Mouse (Mus musculus) ES-E14 (cell line): ENCODE measurements around the gene 1700025G04Rik.

Experiments used
- HCFC1 ChIP-seq: IDR thresholded peaks from 2 replicates; pipeline ENCODE4 v1.6.1; 2012; ENCODE audit warnings: low read length, inconsistent platforms, borderline replicate concordance; ENCODE audit not compliant: insufficient read depth
- ZC3H11A ChIP-seq: IDR thresholded peaks from 2 replicates; pipeline ENCODE4 v1.6.1; 2012; ENCODE audit warnings: low read depth, mild to moderate bottlenecking, inconsistent platforms, low read length, borderline replicate concordance

DNA sequence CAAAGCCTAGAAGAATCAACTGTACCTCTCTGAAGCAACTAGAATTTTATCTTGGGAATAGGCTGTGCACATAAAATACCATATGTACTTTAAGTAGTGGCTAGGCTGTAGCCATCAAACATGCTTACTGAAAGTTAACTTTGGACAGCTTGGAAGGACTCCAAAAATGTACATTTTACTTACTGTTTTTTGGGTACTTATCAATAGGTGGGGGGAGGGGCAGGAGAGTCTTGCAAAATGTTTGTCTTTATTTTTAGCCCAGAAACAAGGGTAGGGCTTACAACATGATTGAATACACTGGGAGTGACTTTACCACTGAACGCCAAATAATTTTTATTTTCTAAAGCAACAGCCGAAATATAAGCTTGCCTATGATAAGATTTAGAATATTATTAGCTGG is 118.3 kb downstream of the 1700025G04Rik start:
- no peak for TF ChIP-seq HCFC1
- no peak for TF ChIP-seq ZC3H11A
